Mouse (Mus musculus): ENCODE data around the gene Dohh. TPM values are rescaled to one million over a fixed set of nuclear protein-coding genes. Genes with fewer than 3 reads are reported as not detected.

The Dohh gene
- polyA plus RNA-seq, 1 experiment from 2014 or later = 98.7 TPM

DNA sequence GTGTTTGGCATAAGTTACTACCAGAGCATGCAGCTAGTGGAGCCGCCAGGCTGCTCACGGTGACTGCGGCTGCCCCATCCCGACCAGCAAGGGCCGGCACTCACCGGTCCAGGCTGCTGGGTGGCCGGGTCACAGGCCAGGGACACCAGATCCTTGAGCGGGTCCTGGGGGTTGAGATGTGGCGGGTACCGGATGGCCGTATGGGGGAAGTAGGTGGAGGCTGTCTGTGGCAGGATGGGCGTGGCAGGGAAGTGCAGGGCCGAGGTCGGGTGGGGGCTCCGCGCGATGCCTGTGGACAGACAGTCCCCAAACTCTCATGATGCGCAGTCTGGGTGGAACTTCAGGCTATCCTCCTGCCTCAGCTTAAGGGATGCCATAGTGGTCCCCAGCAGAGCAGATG, 20.5 kb downstream of the Dohh start:
- Histone ChIP-seq H3K27me3 (ENCODE audit: low read depth, poor library complexity, severe bottlenecking) (peaks cover 98% of the 10 kb centered on the region), H3K4me1 (peaks cover 86% of the 10 kb centered on the region), H3K9me3 (replicated peaks) (no peaks in the 10 kb centered on the region), H3K27ac (replicated peaks) (peak overlapping the region; percentile 42; the same call in 1 of the 2 replicates), H3K36me3 (peaks cover 13% of the 10 kb centered on the region; the same call in 1 of the 2 replicates), H3K4me3 (no peak overlapping the region)
- 56% methylated on average over 18 of the region's 18 CpGs for WGBS
- DNase-seq (ENCODE audit: low spot score) = no peak

DNA sequence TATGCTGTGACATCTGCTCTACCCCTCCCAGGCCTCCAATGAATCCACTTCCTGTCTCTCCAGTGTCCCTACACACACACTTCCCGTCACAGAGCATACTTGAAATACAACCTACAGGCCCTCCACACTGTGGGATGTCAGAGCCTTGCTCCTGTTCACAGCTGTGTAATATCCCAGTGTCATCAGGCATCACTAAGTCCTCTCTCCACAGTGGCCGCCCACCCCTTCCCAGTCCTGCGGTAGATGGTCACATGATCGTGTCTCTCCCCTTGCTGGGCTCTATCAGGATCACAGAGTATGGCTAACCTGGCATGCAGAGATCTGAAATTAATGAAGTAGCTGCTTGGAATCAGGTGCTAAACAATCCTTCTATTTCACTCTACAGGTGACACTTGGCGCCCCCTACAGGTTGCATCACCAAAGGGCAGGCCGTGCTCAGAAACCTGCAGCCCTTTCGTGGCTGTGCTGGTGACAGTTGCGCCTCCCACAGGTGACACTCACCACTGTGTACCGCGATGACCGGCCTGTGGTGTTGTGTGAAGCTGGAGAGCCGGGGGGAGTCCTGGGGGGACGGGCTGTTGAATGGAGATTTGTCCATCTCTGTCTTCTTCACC, 21.5 kb downstream of the Dohh start:
- no peak overlapping the region for H3K4me3 ChIP-seq
- WGBS = 40% methylated on average over 13 of the region's 13 CpGs

DNA sequence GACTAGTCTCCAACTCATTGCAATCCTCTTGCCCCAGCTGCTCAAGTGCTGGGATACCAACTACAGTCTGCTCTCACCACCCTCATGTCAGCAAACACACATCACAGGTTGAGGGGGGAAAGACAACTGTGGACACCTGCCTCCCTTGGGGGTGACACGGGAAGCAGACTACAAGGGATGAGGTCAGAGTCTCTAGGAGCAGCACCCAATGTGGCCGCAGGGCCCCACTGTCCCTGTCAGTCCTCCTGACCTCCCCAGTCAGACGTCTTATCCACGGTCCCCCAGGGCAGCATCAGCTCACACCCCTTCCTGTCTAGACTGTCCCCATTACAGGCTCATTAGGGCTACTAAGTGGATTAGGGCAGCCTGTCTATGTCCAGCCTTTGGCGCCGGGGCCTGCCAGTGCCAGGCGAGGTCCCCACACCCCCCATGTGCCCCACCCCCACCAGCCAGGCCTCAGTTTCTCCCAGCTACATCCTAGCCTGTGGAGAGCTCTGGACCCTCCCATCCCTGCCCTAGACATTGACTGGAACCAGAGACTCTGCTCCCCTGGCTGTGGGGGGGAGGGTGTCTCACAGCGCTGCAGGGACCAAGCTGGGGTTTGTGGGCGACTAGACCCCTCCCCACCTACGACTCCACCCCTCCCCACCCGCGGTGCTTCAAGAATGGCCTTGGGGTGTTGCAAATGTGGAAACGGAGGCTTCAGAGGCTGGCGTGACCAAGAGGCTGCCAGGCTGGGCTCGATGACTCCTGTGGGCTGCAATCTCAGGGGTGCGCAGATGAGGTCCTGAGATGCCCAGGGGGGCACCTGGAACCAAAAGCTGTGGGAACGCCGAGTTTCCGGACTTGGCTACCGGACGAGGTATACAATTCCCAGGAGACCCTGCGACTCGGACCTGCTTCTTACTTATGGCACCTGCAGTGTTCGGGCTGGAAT, 22.5 kb downstream of the Dohh start:
- Histone ChIP-seq H3K4me3 (peak overlapping the region; percentile 16), H3K27me3 (ENCODE audit: low read depth, poor library complexity, severe bottlenecking) (peaks cover 77% of the 10 kb centered on the region), H3K36me3 (peaks cover 5% of the 10 kb centered on the region; the same call in 1 of the 2 replicates), H3K9me3 (replicated peaks) (no peaks in the 10 kb centered on the region), H3K4me1 (peaks cover 86% of the 10 kb centered on the region), H3K27ac (replicated peaks) (0 out of 2 replicates have a peak overlapping the region, but pooled peaks have one; percentile 2)
- WGBS = 23% methylated on average over 24 of the region's 24 CpGs
- DNase-seq (ENCODE audit: low spot score) = no peak

More for the DNA sequence above, 21.5 kb downstream of the Dohh start:
- H3K9me3 ChIP-seq (replicated peaks) = no peaks in the 10 kb centered on the region
- no peak for DNase-seq (ENCODE audit: low spot score)
- H3K36me3 ChIP-seq = peaks cover 5% of the 10 kb centered on the region; the same call in 1 of the 2 replicates
- H3K27ac ChIP-seq (replicated peaks) = no peak overlapping the region
- H3K4me1 ChIP-seq = peaks cover 86% of the 10 kb centered on the region
- H3K27me3 ChIP-seq (ENCODE audit: low read depth, poor library complexity, severe bottlenecking) = peaks cover 88% of the 10 kb centered on the region

DNA sequence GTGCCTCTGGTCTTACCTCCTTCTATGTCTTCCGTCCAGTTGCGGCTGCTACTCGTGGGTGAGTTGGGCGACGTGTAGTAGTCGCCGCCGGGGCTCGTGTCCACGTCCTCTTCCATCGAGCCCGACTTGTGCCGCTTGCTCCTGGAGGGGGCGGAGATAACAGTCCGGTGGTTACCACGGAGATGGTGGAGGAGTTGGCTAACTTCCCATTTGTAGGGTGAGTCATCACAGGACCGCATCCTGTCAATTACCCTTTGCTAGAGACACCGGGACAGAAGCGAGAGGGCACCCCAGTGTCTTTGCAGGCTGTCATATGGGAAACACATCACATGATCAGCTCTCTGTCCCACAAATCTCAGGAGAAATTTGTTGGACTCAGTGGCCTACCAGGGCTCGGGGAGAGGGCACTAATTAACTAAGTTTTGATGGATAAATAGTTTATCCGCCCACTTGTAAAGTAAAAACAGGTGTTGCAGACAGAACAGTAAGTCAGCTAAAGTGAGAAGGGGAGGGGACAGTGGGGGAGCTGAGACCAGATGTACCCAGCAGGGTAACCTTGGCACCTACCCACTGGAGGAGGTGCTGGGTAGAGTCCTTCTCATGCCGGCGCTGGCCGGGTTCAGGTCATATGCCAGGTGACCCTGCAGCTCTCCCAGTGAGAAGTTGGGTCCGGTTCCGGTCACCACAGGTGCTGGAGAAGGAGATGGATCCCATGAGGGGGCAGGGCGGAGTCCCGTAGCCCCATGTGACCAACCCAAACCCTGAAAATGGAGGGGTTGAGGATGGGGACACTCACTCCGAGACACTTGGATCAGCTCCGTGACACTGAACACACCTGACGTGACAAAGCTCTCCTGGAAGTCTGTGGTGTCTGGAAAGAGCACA, 23.6 kb downstream of the Dohh start:
- H3K27ac ChIP-seq (replicated peaks) = no peak overlapping the region
- 24% methylated on average over 31 of the region's 31 CpGs for WGBS
- H3K4me3 ChIP-seq = peak overlapping the region; percentile 16
- H3K36me3 ChIP-seq = peaks cover 5% of the 10 kb centered on the region; the same call in 1 of the 2 replicates
- peaks cover 86% of the 10 kb centered on the region for H3K4me1 ChIP-seq
- H3K27me3 ChIP-seq (ENCODE audit: low read depth, poor library complexity, severe bottlenecking) = peaks cover 67% of the 10 kb centered on the region
- no peak for DNase-seq (ENCODE audit: low spot score)
- no peaks in the 10 kb centered on the region for H3K9me3 ChIP-seq (replicated peaks)

DNA sequence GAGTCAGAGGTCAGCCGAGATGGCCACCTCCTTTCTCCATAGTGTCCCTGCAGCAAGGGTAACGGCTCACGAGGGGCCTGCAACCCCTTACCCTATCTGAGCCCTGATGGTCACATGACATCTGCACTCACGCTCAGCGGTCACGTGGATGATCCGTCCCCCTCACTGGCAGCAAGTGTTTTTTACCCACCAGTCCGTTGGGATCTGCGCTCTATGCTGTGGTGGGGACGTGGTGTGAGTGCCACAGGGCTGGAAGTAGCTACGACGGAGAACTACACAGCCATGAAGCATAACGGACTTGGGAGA, 24.1 kb downstream of the Dohh start:
- Histone ChIP-seq H3K27me3 (ENCODE audit: low read depth, poor library complexity, severe bottlenecking) (peaks cover 61% of the 10 kb centered on the region), H3K9me3 (replicated peaks) (no peaks in the 10 kb centered on the region), H3K27ac (replicated peaks) (no peak overlapping the region), H3K36me3 (peaks cover 5% of the 10 kb centered on the region; the same call in 1 of the 2 replicates), H3K4me1 (peaks cover 86% of the 10 kb centered on the region), H3K4me3 (no peak overlapping the region)
- 42% methylated on average over 13 of the region's 13 CpGs for WGBS
- DNase-seq (ENCODE audit: low spot score) = no peak

DNA sequence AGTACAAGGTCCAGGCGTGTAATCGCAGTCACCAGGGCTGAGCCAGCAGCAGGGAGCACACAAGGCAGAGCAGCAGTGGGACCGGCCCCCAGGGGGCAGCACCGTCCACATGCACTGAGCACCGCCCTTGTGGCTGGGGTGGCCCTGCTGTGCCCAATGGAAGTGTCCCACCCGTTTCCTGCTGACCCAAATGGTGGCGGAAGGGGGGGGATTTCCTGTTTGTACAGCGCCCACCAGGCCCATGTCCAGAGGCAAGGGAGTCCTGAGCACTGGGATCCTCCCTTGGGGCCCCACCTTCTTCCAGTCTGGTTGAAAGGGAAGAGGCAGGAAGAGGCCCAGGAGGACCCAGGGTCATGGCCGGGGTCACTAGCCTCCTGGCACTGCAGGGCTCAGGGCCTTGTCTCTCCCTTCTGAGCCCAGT, 24.7 kb downstream of the Dohh start:
- H3K27ac ChIP-seq (replicated peaks) = peak overlapping the region; percentile 74

DNA sequence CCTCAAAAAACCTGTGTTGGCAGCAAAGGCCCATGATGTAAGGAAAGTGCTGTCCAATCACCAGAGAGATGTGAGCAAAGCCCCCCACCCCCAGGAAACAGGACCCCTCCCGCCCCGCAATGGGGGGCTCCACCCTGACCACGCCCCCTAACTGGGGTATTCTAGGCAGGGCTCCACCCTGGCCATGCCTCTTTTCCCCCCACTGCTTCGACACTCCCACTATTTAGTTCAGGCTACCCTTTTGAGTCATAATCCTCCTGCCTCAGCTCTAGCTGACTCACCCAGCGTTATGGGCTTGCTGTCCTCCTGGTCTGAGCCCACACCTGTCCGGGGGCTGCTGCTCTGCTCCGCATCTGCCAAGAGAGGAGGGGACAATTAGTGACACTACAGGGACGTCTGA, 25.1 kb downstream of the Dohh start:
- no peak for DNase-seq (ENCODE audit: low spot score)
- Histone ChIP-seq H3K36me3 (peaks cover 5% of the 10 kb centered on the region; the same call in 1 of the 2 replicates), H3K4me3 (no peak overlapping the region), H3K4me1 (peaks cover 90% of the 10 kb centered on the region), H3K27me3 (ENCODE audit: low read depth, poor library complexity, severe bottlenecking) (peaks cover 52% of the 10 kb centered on the region), H3K9me3 (replicated peaks) (no peaks in the 10 kb centered on the region), H3K27ac (replicated peaks) (peak overlapping the region; percentile 74)
- WGBS = 13% methylated on average over 8 of the region's 8 CpGs

More for the DNA sequence above, 24.7 kb downstream of the Dohh start:
- Histone ChIP-seq H3K4me1 (peaks cover 86% of the 10 kb centered on the region), H3K9me3 (replicated peaks) (no peaks in the 10 kb centered on the region), H3K27me3 (ENCODE audit: low read depth, poor library complexity, severe bottlenecking) (peaks cover 56% of the 10 kb centered on the region), H3K36me3 (peaks cover 5% of the 10 kb centered on the region; the same call in 1 of the 2 replicates), H3K4me3 (0 out of 2 replicates have a peak overlapping the region, but pooled peaks have one; percentile 2)
- 12% methylated on average over 9 of the region's 9 CpGs for WGBS
- DNase-seq (ENCODE audit: low spot score) = peak; percentile 77

DNA sequence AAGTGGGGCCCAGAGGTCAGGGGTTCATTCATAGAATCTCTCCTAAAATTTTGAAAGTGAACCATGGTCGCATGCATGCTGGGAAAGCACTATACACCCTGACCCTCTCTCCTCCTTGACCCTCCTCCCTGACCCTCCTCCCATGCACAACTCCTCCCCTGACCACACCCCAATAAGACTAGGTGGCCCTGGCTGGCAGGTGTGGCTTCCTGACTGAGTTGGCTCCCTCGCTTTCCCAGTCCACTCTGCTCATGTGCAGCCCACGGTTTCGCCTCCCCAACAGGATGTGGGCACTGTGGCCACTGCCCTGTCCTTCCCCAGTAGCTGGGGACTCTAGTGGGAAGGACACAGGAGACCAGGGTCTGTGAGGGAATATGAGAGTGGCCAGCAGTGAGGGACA, 26.1 kb downstream of the Dohh start:
- no peak for DNase-seq (ENCODE audit: low spot score)
- Histone ChIP-seq H3K4me3 (no peak overlapping the region), H3K27me3 (ENCODE audit: low read depth, poor library complexity, severe bottlenecking) (peaks cover 42% of the 10 kb centered on the region), H3K4me1 (peaks cover 96% of the 10 kb centered on the region), H3K36me3 (no peaks in the 10 kb centered on the region; the same call in 1 of the 2 replicates), H3K27ac (replicated peaks) (peak overlapping the region; percentile 33; the same call in 1 of the 2 replicates), H3K9me3 (replicated peaks) (no peaks in the 10 kb centered on the region)
- 65% methylated on average over 4 of the region's 4 CpGs for WGBS

DNA sequence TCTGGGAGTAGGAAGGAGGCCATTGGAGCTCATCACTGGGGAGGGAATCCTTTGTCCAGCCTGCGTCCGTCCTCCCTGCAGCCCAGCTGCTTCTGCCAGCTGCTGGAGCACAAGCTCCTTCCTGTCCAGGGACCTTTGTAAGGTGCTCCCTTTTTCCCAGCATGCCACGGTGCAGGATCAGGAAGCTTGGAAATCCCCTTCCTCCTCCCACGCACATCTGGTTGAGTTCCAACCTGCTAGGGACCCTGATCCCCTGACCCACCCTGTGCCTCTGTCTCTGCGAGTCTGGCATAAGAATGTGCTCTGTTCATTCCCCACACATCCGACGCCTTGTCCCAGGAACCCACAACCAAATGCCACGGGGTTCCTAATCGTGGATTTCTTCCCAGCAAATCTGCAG, 26.8 kb downstream of the Dohh start:
- H3K36me3 ChIP-seq = no peaks in the 10 kb centered on the region
- no peak overlapping the region for H3K4me3 ChIP-seq
- H3K27ac ChIP-seq (replicated peaks) = peak overlapping the region; percentile 47; the same call in 1 of the 2 replicates
- H3K4me1 ChIP-seq = peaks cover 100% of the 10 kb centered on the region
- H3K27me3 ChIP-seq (ENCODE audit: low read depth, poor library complexity, severe bottlenecking) = peaks cover 35% of the 10 kb centered on the region
- WGBS = 85% methylated on average over 9 of the region's 9 CpGs
- no peaks in the 10 kb centered on the region for H3K9me3 ChIP-seq (replicated peaks)
- no peak for DNase-seq (ENCODE audit: low spot score)

DNA sequence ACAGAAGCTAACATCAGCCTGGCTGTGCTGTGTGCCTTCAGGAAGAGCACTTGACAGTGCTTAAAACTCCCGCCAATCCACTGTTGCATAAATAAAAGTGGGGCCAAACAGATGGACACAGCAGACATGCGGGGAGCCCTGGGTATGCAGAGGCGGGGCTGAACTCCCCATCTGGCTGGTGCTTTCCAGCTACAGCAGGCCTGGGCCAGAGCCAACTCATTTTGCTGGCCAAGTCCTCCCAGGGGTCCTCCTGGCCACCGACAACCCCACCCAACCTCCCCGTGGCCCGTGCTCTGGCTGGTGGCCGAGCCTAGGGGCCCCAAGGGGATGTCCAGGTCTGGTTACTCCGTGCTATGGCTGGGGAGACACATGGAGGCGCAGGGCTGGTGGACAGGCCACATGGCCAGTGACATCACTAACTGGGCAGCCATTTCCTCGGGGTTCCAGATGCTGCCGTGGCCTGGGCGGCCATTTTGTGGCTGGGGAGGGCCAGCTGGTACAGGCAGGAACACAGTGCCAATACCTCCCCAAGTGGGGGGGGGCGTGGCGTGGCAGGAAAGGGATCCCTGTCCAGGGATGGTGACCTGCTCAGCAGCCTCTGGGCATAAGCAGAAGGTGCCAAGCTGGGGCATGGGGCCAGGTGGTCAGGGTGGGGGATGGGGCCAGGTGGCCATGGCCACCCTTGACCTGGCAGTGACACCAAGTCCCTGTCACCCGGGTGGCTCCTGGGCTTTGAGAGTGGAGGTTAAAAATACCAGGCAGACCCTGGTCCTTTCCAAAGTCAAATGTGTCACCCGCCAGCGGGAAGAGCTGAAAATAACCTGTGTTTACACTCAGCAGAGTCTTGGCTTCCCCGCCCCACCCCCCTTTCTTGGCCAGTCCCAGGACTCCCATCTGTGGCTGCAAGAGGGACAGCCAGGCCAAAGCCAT, 27.5 kb downstream of the Dohh start:
- H3K4me3 ChIP-seq = no peak overlapping the region
- H3K9me3 ChIP-seq (replicated peaks) = no peaks in the 10 kb centered on the region
- H3K27ac ChIP-seq (replicated peaks) = peak overlapping the region; percentile 47
- DNase-seq (ENCODE audit: low spot score) = no peak
- 84% methylated on average over 18 of the region's 18 CpGs for WGBS
- peaks cover 28% of the 10 kb centered on the region for H3K27me3 ChIP-seq (ENCODE audit: low read depth, poor library complexity, severe bottlenecking)
- no peaks in the 10 kb centered on the region for H3K36me3 ChIP-seq
- H3K4me1 ChIP-seq = peaks cover 100% of the 10 kb centered on the region

DNA sequence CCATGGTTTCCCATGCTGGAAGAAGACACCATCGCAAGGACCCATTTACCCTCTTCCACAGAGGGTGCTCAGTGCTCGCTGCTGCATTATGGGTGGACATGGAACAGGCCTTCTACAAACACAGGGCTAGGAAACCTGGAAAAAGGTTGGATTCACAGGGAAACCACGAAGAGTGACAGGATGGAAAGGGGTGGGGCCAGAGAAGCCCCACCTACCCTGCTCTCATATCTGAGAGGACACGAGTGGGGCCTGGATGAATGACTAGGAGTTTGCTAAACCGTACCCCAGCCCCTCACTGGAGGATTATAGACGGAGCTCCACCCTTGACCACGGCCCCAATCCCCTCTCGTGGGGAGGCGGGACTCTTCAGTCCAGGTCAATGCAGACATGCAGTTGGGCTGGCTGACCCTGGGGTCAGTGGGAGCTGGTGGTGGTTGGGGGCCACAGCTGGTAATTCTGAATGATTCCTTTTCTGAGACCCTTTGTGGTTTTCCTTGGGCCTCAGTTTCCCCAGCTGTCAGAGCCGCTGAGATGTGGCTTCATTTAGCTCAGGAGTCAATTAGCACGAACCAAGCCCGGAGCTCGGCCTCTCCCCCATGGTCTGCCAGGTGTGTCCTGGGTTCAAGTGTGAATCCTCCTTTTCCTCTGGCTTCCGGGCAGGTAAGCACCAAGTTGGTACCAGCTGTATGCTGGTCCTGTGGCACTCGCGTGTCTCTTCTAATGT, 28.5 kb downstream of the Dohh start:
- no peak for DNase-seq (ENCODE audit: low spot score)
- H3K27me3 ChIP-seq (ENCODE audit: low read depth, poor library complexity, severe bottlenecking) = peaks cover 28% of the 10 kb centered on the region
- peaks cover 100% of the 10 kb centered on the region for H3K4me1 ChIP-seq
- H3K27ac ChIP-seq (replicated peaks) = peak overlapping the region; percentile 86
- H3K36me3 ChIP-seq = no peaks in the 10 kb centered on the region
- H3K9me3 ChIP-seq (replicated peaks) = no peaks in the 10 kb centered on the region
- no peak overlapping the region for H3K4me3 ChIP-seq
- WGBS = 81% methylated on average over 16 of the region's 16 CpGs

All from midbrain, embryonic 10.5 days (tissue).